Mouse (Mus musculus) erythroblast, embryonic 14.5 days (primary cell): ENCODE results near the gene Defb38.

Experiments
- GATA1 ChIP-seq: IDR thresholded peaks from 2 replicates; pipeline ENCODE4 v1.6.1; 2012; ENCODE audit warnings: low read length, inconsistent platforms, mixed read lengths
- TAL1 ChIP-seq: IDR thresholded peaks from 3 replicates; pipeline ENCODE4 v1.6.1; 2012; ENCODE audit warnings: low read length, inconsistent platforms, mixed read lengths

- TF ChIP-seq TAL1: no peak
- no peak for TF ChIP-seq GATA1
Observed at GRCm38 (mm10) chr8:19064710-19065109, 38.3 kb upstream of the Defb38 start, which contains the start of gene Defb39.
